Mouse (Mus musculus): ENCODE measurements around the gene Def8. TPM values are rescaled to one million over a fixed set of nuclear protein-coding genes. Genes with fewer than 3 reads are reported as not detected.

Def8 gene
- polyA plus RNA-seq, 1 experiment from 2014 or later = 20.6 TPM

GRCm38 (mm10) chr8:123497699-123498098 lies 74.4 kb downstream of the Def8 start:
- peaks cover 49% of the 10 kb centered on the region for H3K36me3 ChIP-seq (ENCODE audit: control insufficient read depth, insufficient read depth, low read length)
- WGBS = 80% methylated on average over 4 of the region's 4 CpGs
- no peak overlapping the region for H3K27ac ChIP-seq (replicated peaks)

GRCm38 (mm10) chr8:123498963-123499362 lies 75.6 kb downstream of the Def8 start:
- no peaks in the 10 kb centered on the region for H3K4me1 ChIP-seq (replicated peaks; ENCODE audit: control insufficient read depth, insufficient read depth)
- TF ChIP-seq EP300 (optimal IDR thresholded peaks at IDR 0.05) (no peak), CTCF (IDR thresholded peaks at IDR 0.05; ENCODE audit: low read depth) (no peak)

More at GRCm38 (mm10) chr8:123497699-123498098, 74.4 kb downstream of the Def8 start:
- no peak overlapping the region for H3K4me2 ChIP-seq (replicated peaks; ENCODE audit: low read depth)
- no peak overlapping the region for H3K4me3 ChIP-seq (ENCODE audit: low read depth, low read length)
- no peak overlapping the region for H3K9ac ChIP-seq (ENCODE audit: low read length)
- no peak for DNase-seq (ENCODE audit: low spot score)
- H3K9me3 ChIP-seq (ENCODE audit: control insufficient read depth, low read length) = no peaks in the 10 kb centered on the region
- TF ChIP-seq CTCF (IDR thresholded peaks at IDR 0.05; ENCODE audit: low read depth) (peak; percentile 36), EP300 (optimal IDR thresholded peaks at IDR 0.05) (no peak)
- H3K27me3 ChIP-seq (ENCODE audit: control insufficient read depth, insufficient read depth, low read length) = no peaks in the 10 kb centered on the region
- no peak for ATAC-seq (ENCODE audit: low FRiP score, low TSS enrichment)
- no peaks in the 10 kb centered on the region for H3K4me1 ChIP-seq (replicated peaks; ENCODE audit: control insufficient read depth, insufficient read depth)

GRCm38 (mm10) chr8:123499556-123499955 lies 76.2 kb downstream of the Def8 start:
- Histone ChIP-seq H3K9ac (ENCODE audit: low read length) (no peak overlapping the region), H3K27me3 (ENCODE audit: control insufficient read depth, insufficient read depth, low read length) (no peaks in the 10 kb centered on the region), H3K27ac (replicated peaks) (no peak overlapping the region), H3K4me3 (ENCODE audit: low read depth, low read length) (no peak overlapping the region), H3K36me3 (ENCODE audit: control insufficient read depth, insufficient read depth, low read length) (peaks cover 47% of the 10 kb centered on the region), H3K9me3 (ENCODE audit: control insufficient read depth, low read length) (no peaks in the 10 kb centered on the region), H3K4me2 (replicated peaks; ENCODE audit: low read depth) (no peak overlapping the region), H3K4me1 (replicated peaks; ENCODE audit: control insufficient read depth, insufficient read depth) (no peaks in the 10 kb centered on the region)
- TF ChIP-seq CTCF (IDR thresholded peaks at IDR 0.05; ENCODE audit: low read depth) (no peak), EP300 (optimal IDR thresholded peaks at IDR 0.05) (no peak)
- ATAC-seq (ENCODE audit: low FRiP score, low TSS enrichment) (no peak), DNase-seq (ENCODE audit: low spot score) (no peak)
- WGBS = 87% methylated on average over 11 of the region's 11 CpGs

More at GRCm38 (mm10) chr8:123498963-123499362, 75.6 kb downstream of the Def8 start:
- H3K4me2 ChIP-seq (replicated peaks; ENCODE audit: low read depth) = no peak overlapping the region
- H3K9ac ChIP-seq (ENCODE audit: low read length) = no peak overlapping the region
- DNase-seq (ENCODE audit: low spot score) (no peak), ATAC-seq (ENCODE audit: low FRiP score, low TSS enrichment) (no peak)
- H3K9me3 ChIP-seq (ENCODE audit: control insufficient read depth, low read length) = no peaks in the 10 kb centered on the region
- H3K27me3 ChIP-seq (ENCODE audit: control insufficient read depth, insufficient read depth, low read length) = no peaks in the 10 kb centered on the region
- no peak overlapping the region; the same call in 1 of the 2 replicates for H3K27ac ChIP-seq (replicated peaks)
- WGBS = 88% methylated on average over 11 of the region's 11 CpGs
- H3K4me3 ChIP-seq (ENCODE audit: low read depth, low read length) = no peak overlapping the region
- peaks cover 51% of the 10 kb centered on the region for H3K36me3 ChIP-seq (ENCODE audit: control insufficient read depth, insufficient read depth, low read length)

- Histone ChIP-seq H3K36me3 (ENCODE audit: control insufficient read depth, insufficient read depth, low read length) (peaks cover 33% of the 10 kb centered on the region), H3K4me2 (replicated peaks; ENCODE audit: low read depth) (no peak overlapping the region), H3K9me3 (ENCODE audit: control insufficient read depth, low read length) (no peaks in the 10 kb centered on the region), H3K4me1 (replicated peaks; ENCODE audit: control insufficient read depth, insufficient read depth) (no peaks in the 10 kb centered on the region), H3K4me3 (ENCODE audit: low read depth, low read length) (no peak overlapping the region), H3K27me3 (ENCODE audit: control insufficient read depth, insufficient read depth, low read length) (no peaks in the 10 kb centered on the region), H3K9ac (ENCODE audit: low read length) (no peak overlapping the region), H3K27ac (replicated peaks) (no peak overlapping the region)
- no peak for TF ChIP-seq EP300 (optimal IDR thresholded peaks at IDR 0.05)
- TF ChIP-seq CTCF (IDR thresholded peaks at IDR 0.05; ENCODE audit: low read depth) = no peak
- WGBS = 78% methylated on average over 5 of the region's 5 CpGs
- DNase-seq (ENCODE audit: low spot score) = peak; percentile 29
- ATAC-seq (ENCODE audit: low FRiP score, low TSS enrichment) = no peak; the same call in 1 of the 2 replicates
Measured at GRCm38 (mm10) chr8:123502192-123502591, 78.9 kb downstream of the Def8 start.

- no peaks in the 10 kb centered on the region for H3K9me3 ChIP-seq (ENCODE audit: control insufficient read depth, low read length)
- no peak overlapping the region for H3K27ac ChIP-seq (replicated peaks)
- 97% methylated on average over 6 of the region's 6 CpGs for WGBS
- H3K9ac ChIP-seq (ENCODE audit: low read length) = no peak overlapping the region
- no peak overlapping the region for H3K4me2 ChIP-seq (replicated peaks; ENCODE audit: low read depth)
- H3K36me3 ChIP-seq (ENCODE audit: control insufficient read depth, insufficient read depth, low read length) = peaks cover 33% of the 10 kb centered on the region
- DNase-seq (ENCODE audit: low spot score) (no peak), ATAC-seq (ENCODE audit: low FRiP score, low TSS enrichment) (no peak)
- H3K4me3 ChIP-seq (ENCODE audit: low read depth, low read length) = no peak overlapping the region
- no peak for TF ChIP-seq EP300 (optimal IDR thresholded peaks at IDR 0.05)
- peak; percentile 22 for TF ChIP-seq CTCF (IDR thresholded peaks at IDR 0.05; ENCODE audit: low read depth)
- no peaks in the 10 kb centered on the region for H3K27me3 ChIP-seq (ENCODE audit: control insufficient read depth, insufficient read depth, low read length)
- no peaks in the 10 kb centered on the region for H3K4me1 ChIP-seq (replicated peaks; ENCODE audit: control insufficient read depth, insufficient read depth)
Measured at GRCm38 (mm10) chr8:123503801-123504467, 80.6 kb downstream of the Def8 start.

- Histone ChIP-seq H3K27ac (replicated peaks) (no peak overlapping the region), H3K4me3 (ENCODE audit: low read depth, low read length) (no peak overlapping the region), H3K4me2 (replicated peaks; ENCODE audit: low read depth) (no peak overlapping the region), H3K27me3 (ENCODE audit: control insufficient read depth, insufficient read depth, low read length) (no peaks in the 10 kb centered on the region), H3K9ac (ENCODE audit: low read length) (no peak overlapping the region), H3K4me1 (replicated peaks; ENCODE audit: control insufficient read depth, insufficient read depth) (no peaks in the 10 kb centered on the region), H3K9me3 (ENCODE audit: control insufficient read depth, low read length) (no peaks in the 10 kb centered on the region), H3K36me3 (ENCODE audit: control insufficient read depth, insufficient read depth, low read length) (peaks cover 32% of the 10 kb centered on the region)
- TF ChIP-seq CTCF (IDR thresholded peaks at IDR 0.05; ENCODE audit: low read depth) (no peak), EP300 (optimal IDR thresholded peaks at IDR 0.05) (no peak)
- WGBS = 89% methylated on average over 9 of the region's 9 CpGs
- no peak for DNase-seq (ENCODE audit: low spot score)
- no peak for ATAC-seq (ENCODE audit: low FRiP score, low TSS enrichment)
Measured at GRCm38 (mm10) chr8:123504591-123505195, 81.4 kb downstream of the Def8 start.

Data from stomach, postnatal 0 days (tissue).